Mouse (Mus musculus) heart, adult 2 months (tissue): ENCODE measurements around the gene Olfr1183. TPM values are rescaled to one million over a fixed set of nuclear protein-coding genes. Genes with fewer than 3 reads are reported as not detected.

ENCODE experiments used
- DNase-seq, 2 experiments: peaks; one replicate each; pipeline ENCODE4 v3.0.0; 2021
- H3K27ac ChIP-seq: fragments of 200-600 bp; 2 replicates; pipeline ENCODE4 v1.8.1; 2022
- H3K27me3 ChIP-seq: fragments of 200-500 bp; 2 replicates; pipeline ENCODE4 v1.6.1; 2012; ENCODE audit warnings: mild to moderate bottlenecking, low read length, inconsistent platforms, mixed read lengths; ENCODE audit not compliant: control insufficient read depth, insufficient read depth
- H3K36me3 ChIP-seq: fragments of 200-500 bp; 2 replicates; pipeline ENCODE4 v1.6.1; 2012; ENCODE audit warnings: low read length, inconsistent platforms; ENCODE audit not compliant: control insufficient read depth, insufficient read depth
- H3K4me1 ChIP-seq: fragments of 200-500 bp; 2 replicates; pipeline ENCODE4 v1.6.1; 2011; ENCODE audit warnings: low read length; ENCODE audit not compliant: control insufficient read depth, insufficient read depth
- H3K4me3 ChIP-seq: fragments of 200-600 bp; 2 replicates; pipeline ENCODE4 v1.8.1; 2022
- H3K79me2 ChIP-seq: fragments of 200-500 bp; replicated peaks from 2 replicates; pipeline ENCODE4 v1.6.1; 2012; ENCODE audit warnings: mild to moderate bottlenecking, inconsistent platforms, low read length, moderate library complexity, mixed read lengths; ENCODE audit not compliant: control insufficient read depth, insufficient read depth
- H3K9ac ChIP-seq: fragments of 200-500 bp; 2 replicates; pipeline ENCODE4 v1.6.1; 2012; ENCODE audit warnings: low read depth, mild to moderate bottlenecking, control low read depth, inconsistent platforms, low read length, mixed read lengths
- CTCF ChIP-seq: fragments of 200-600 bp; IDR thresholded peaks from 2 replicates; pipeline ENCODE4 v1.8.1; 2022; ENCODE audit warnings: antibody characterized with exemption, mild to moderate bottlenecking, moderate library complexity
- EP300 ChIP-seq: fragments of 200-500 bp; IDR thresholded peaks from 2 replicates; pipeline ENCODE4 v1.6.1; 2011; ENCODE audit warnings: low read depth, low read length, control low read depth; ENCODE audit not compliant: insufficient read depth
- POLR2A ChIP-seq: fragments of 200-500 bp; IDR thresholded peaks from 2 replicates; pipeline ENCODE4 v1.6.1; 2011; ENCODE audit warnings: mild to moderate bottlenecking, low read depth, low read length, control low read depth; ENCODE audit not compliant: insufficient read depth
- WGBS: fragments of 180-500 bp; shearing (Covaris S2); methylation state at CpG from one replicate; pipeline ENCODE4 v1.1.7; 2018; 5-methylcytosine and 5-hydroxymethylcytosine counted together
- intact Hi-C: fragments of 180-260 bp; cut with DNase I; formaldehyde crosslinking; loops from one replicate; pipeline ENCODE4 v1.15.1; 2025
- polyA plus RNA-seq: library from polyadenylated mRNA; depleted of rRNA; stranded (reverse); fragments of >200 nt; gene quantifications from 2 replicates; pipeline ENCODE4 v1.2.3, GENCODE M21; 2012; rRNA removed
- total RNA-seq, 2 experiments: library from RNA; stranded (reverse); gene quantifications; 2 replicates each; pipeline ENCODE4 v1.2.3; 2021

Olfr1183 gene
- total and polyA plus RNA-seq, 3 experiments: not detected

DNA sequence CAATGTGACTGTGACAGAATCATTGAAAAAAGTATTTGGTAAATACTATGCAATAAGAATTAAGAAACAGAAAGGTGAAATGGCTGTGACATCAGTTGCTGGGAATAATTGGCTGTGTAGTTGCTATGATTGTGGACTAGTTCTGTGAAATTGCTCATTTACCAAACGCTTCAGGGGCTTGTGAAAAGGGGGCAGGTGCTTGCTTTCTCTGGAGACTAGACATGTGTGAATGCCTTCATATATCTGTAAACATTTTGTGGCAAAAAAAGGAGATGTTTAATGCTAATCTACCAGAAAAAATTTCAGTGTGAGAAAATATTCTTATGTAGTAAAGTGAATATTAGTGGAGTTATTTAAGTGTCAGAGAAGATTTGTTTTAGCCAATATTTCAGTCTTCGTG lies 38.4 kb downstream of the Olfr1183 start, which contains the start of gene Olfr1185-ps1:
Gene Olfr1185-ps1 (plus strand): TSS at position 301 of the 400 bp plus-strand sequence.
- intact Hi-C loops: no loop called here
- DNase-seq: no peak

DNA sequence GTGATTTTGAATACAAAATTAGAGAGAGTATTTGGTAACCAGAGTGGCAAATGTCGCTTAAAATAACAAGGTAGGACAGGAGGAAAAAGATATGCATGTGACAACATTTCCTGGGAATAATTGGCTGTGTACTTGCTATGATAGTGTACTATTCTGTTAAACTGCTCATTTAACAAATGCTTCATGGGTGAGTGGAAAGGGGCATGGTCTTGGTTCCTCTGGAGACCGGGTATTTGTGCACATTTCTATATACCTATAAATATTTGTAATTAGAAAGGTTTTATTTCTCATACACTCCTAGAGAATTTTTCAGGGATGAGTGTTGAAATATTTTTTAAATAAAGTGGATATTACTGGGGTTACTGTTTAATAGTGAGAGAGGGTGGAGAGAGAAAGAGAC lies 63.6 kb downstream of the Olfr1183 start, which contains the start of gene Olfr1186:
Gene Olfr1186 (plus strand): TSS at position 301 of the 400 bp plus-strand sequence.
- no peak for DNase-seq
- Histone ChIP-seq H3K27me3 (no peaks in the 10 kb centered on the region), H3K4me3 (no peak within 1 kb of the TSS), H3K9ac (no peak within 1 kb of the TSS), H3K79me2 (no peaks in the 10 kb centered on the region), H3K4me1 (no peaks in the 10 kb centered on the region), H3K27ac (no peak within 1 kb of the TSS), H3K36me3 (no peaks in the 10 kb centered on the region)
- WGBS: 59% methylated on average over 2 of the region's 2 CpGs
- intact Hi-C loops: no loop called here
- no peak for TF ChIP-seq CTCF
- TF ChIP-seq POLR2A: no peak
- no peak for TF ChIP-seq EP300

More for the DNA sequence above, 38.4 kb downstream of the Olfr1183 start, which contains the start of gene Olfr1185-ps1:
- no peak within 1 kb of the TSS for H3K9ac ChIP-seq
- H3K4me3 ChIP-seq: no peak within 1 kb of the TSS
- no peaks in the 10 kb centered on the region for H3K4me1 ChIP-seq
- H3K27ac ChIP-seq: no peak within 1 kb of the TSS
- no peaks in the 10 kb centered on the region for H3K27me3 ChIP-seq
- 41% methylated on average over 2 of the region's 2 CpGs for WGBS
- no peaks in the 10 kb centered on the region for H3K79me2 ChIP-seq
- H3K36me3 ChIP-seq: no peaks in the 10 kb centered on the region
- no peak for TF ChIP-seq POLR2A
- no peak for TF ChIP-seq EP300
- no peak for TF ChIP-seq CTCF

Other genes starting within 250 kb of the Olfr1183 start
- not detected for gene Olfr1170, start 226.5 kb upstream of the Olfr1183 start, total RNA-seq
- gene Olfr1170, start 226.5 kb upstream of the Olfr1183 start, polyA plus RNA-seq: not detected in 2 replicates
- not detected for gene Olfr1173, start 175.0 kb upstream of the Olfr1183 start, total RNA-seq
- not detected in 2 replicates for gene Olfr1173, start 175.0 kb upstream of the Olfr1183 start, polyA plus RNA-seq
- gene Olfr1174-ps, start 139.7 kb upstream of the Olfr1183 start, total RNA-seq: not detected
- gene Olfr1174-ps, start 139.7 kb upstream of the Olfr1183 start, polyA plus RNA-seq: not detected in 2 replicates
- not detected for gene Olfr1175-ps, start 127.7 kb upstream of the Olfr1183 start, total RNA-seq
- gene Olfr1175-ps, start 127.7 kb upstream of the Olfr1183 start, polyA plus RNA-seq: not detected in 2 replicates
- gene Olfr1176, start 118.1 kb upstream of the Olfr1183 start, total RNA-seq: not detected
- not detected in 2 replicates for gene Olfr1176, start 118.1 kb upstream of the Olfr1183 start, polyA plus RNA-seq
- gene Olfr1177-ps, start 108.4 kb upstream of the Olfr1183 start, total RNA-seq: not detected
- gene Olfr1177-ps, start 108.4 kb upstream of the Olfr1183 start, polyA plus RNA-seq: not detected in 2 replicates
- gene Olfr1178, start 67.8 kb upstream of the Olfr1183 start, total RNA-seq: not detected
- gene Olfr1178, start 67.8 kb upstream of the Olfr1183 start, polyA plus RNA-seq: not detected in 2 replicates
- gene Olfr1179, start 48.4 kb upstream of the Olfr1183 start, total RNA-seq: not detected
- gene Olfr1179, start 48.4 kb upstream of the Olfr1183 start, polyA plus RNA-seq: not detected in 2 replicates
- gene Olfr1180, start 35.7 kb upstream of the Olfr1183 start, total RNA-seq: not detected
- not detected in 2 replicates for gene Olfr1180, start 35.7 kb upstream of the Olfr1183 start, polyA plus RNA-seq
- gene Olfr1181, start 28.7 kb upstream of the Olfr1183 start, total RNA-seq: not detected
- gene Olfr1181, start 28.7 kb upstream of the Olfr1183 start, polyA plus RNA-seq: not detected in 2 replicates
- gene Gm13757, start 5.7 kb upstream of the Olfr1183 start, total RNA-seq: not detected
- gene Gm13757, start 5.7 kb upstream of the Olfr1183 start, polyA plus RNA-seq: not detected in 2 replicates
- gene Olfr1184, start 28.7 kb downstream of the Olfr1183 start, total RNA-seq: not detected
- gene Olfr1184, start 28.7 kb downstream of the Olfr1183 start, polyA plus RNA-seq: not detected in 2 replicates
- not detected for gene Olfr1185-ps1, start 38.5 kb downstream of the Olfr1183 start, total RNA-seq
- gene Olfr1185-ps1, start 38.5 kb downstream of the Olfr1183 start, polyA plus RNA-seq: not detected in 2 replicates
- not detected for gene Olfr1186, start 63.7 kb downstream of the Olfr1183 start, total RNA-seq
- gene Olfr1186, start 63.7 kb downstream of the Olfr1183 start, polyA plus RNA-seq: not detected in 2 replicates
- gene Olfr1188, start 102.1 kb downstream of the Olfr1183 start, total RNA-seq: not detected
- not detected in 2 replicates for gene Olfr1188, start 102.1 kb downstream of the Olfr1183 start, polyA plus RNA-seq
- not detected for gene Olfr1189, start 131.6 kb downstream of the Olfr1183 start, total RNA-seq
- not detected in 2 replicates for gene Olfr1189, start 131.6 kb downstream of the Olfr1183 start, polyA plus RNA-seq
- not detected for gene Olfr1191-ps1, start 185.7 kb downstream of the Olfr1183 start, total RNA-seq
- not detected in 2 replicates for gene Olfr1191-ps1, start 185.7 kb downstream of the Olfr1183 start, polyA plus RNA-seq
- gene Olfr1192-ps1, start 193.6 kb downstream of the Olfr1183 start, total RNA-seq: not detected
- gene Olfr1192-ps1, start 193.6 kb downstream of the Olfr1183 start, polyA plus RNA-seq: not detected in 2 replicates
- gene Olfr1193, start 220.8 kb downstream of the Olfr1183 start, total RNA-seq: not detected
- gene Olfr1193, start 220.8 kb downstream of the Olfr1183 start, polyA plus RNA-seq: not detected in 2 replicates
- gene Olfr1195, start 234.3 kb downstream of the Olfr1183 start, total RNA-seq: not detected
- gene Olfr1195, start 234.3 kb downstream of the Olfr1183 start, polyA plus RNA-seq: not detected in 2 replicates
- not detected for gene Olfr1196, start 249.7 kb downstream of the Olfr1183 start, total RNA-seq
- gene Olfr1196, start 249.7 kb downstream of the Olfr1183 start, polyA plus RNA-seq: not detected in 2 replicates